Mouse (Mus musculus): ENCODE data around the gene Bcl2a1d. TPM values are rescaled to one million over a fixed set of nuclear protein-coding genes. Genes with fewer than 3 reads are reported as not detected.

The Bcl2a1d gene
- 11.2 TPM for polyA plus RNA-seq (2017; shearing (Covaris generic))

GRCm38 (mm10) chr9:88731728-88732127 lies at the start of gene Bcl2a1d:
Gene Bcl2a1d, minus strand, starts transcription at chr9:88731914.

GRCm38 (mm10) chr9:88719989-88720537 lies 11.7 kb downstream of the Bcl2a1d start, which contains the start of gene Mthfsl:
Gene Mthfsl, minus strand, starts transcription at chr9:88720296.

Other genes starting within 250 kb of the Bcl2a1d start
- 116 TPM for gene Syncrip, start 249.3 kb downstream of the Bcl2a1d start, polyA plus RNA-seq (2017; shearing (Covaris generic))
- 25.9 TPM for gene Zfp949, start 183.9 kb downstream of the Bcl2a1d start, polyA plus RNA-seq (2017; shearing (Covaris generic))
- gene Trim43a, start 151.0 kb downstream of the Bcl2a1d start, polyA plus RNA-seq (2017; shearing (Covaris generic)), result not detected
- gene Mthfsl, start 11.6 kb downstream of the Bcl2a1d start, polyA plus RNA-seq (2017; shearing (Covaris generic)), result 42.9 TPM
- gene Trim43c, start 107.2 kb upstream of the Bcl2a1d start, polyA plus RNA-seq (2017; shearing (Covaris generic)), result not detected
- gene Bcl2a1a, start 225.0 kb upstream of the Bcl2a1d start, polyA plus RNA-seq (2017; shearing (Covaris generic)), result not detected